Mouse (Mus musculus): Measurements from ENCODE around the gene Nfib. TPM values are rescaled to one million over a fixed set of nuclear protein-coding genes. Genes with fewer than 3 reads are reported as not detected.

Nfib gene
- polyA plus RNA-seq, 1 experiment from 2014 or later, result 263 TPM

DNA sequence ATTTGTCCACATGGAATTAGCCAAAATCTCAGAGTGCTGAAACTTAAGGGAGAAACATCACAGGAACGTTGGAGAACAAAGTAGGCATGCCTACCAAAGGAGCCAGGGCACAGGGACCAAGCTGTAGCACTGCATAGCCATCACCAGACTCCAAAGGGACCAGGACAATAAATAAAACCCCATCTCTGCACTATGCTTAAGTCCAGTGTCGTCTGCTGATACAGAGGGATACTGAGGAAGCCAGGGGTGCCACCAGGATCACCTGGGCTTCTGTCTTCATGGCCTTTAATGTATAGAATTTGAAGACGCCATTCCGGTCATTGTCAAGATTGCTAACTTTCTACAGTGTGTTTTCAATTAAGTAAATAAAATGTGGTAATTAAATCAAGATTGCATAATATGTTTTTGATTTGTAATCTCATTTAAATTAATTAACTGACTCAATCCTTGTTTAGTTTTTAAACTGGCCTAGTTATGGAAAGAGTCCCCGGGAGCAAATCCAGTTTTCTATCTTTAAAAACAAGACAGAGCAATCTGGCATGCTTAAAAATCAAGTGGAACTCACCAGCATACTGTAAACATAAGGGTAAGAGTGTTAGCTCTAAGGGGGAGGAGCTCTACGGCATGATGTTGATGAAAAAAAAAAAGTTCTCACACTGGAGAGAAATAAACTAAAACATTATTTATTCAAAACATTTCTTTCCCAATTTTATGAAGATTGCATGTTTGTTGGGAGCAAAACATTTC, 313.7 kb downstream of the Nfib start:
- no peak overlapping the region for H3K4me2 ChIP-seq (ENCODE audit: low read length)
- H3K9me3 ChIP-seq (ENCODE audit: control insufficient read depth, low read length), result no peaks in the 10 kb centered on the region
- H3K4me1 ChIP-seq (replicated peaks; ENCODE audit: control insufficient read depth, insufficient read depth, low read length), result peaks cover 31% of the 10 kb centered on the region
- ATAC-seq, result peak; percentile 34; the same call in 1 of the 2 replicates
- H3K9ac ChIP-seq (replicated peaks; ENCODE audit: low read depth, low read length), result no peak overlapping the region
- H3K27me3 ChIP-seq (replicated peaks; ENCODE audit: control insufficient read depth, insufficient read depth, low read length), result no peaks in the 10 kb centered on the region
- 0 out of 2 replicates have a peak overlapping the region, but pooled peaks have one; percentile 5 for H3K27ac ChIP-seq (ENCODE audit: low read length)
- H3K36me3 ChIP-seq (ENCODE audit: control insufficient read depth, insufficient read depth), result no peaks in the 10 kb centered on the region
- no peak overlapping the region for H3K4me3 ChIP-seq (replicated peaks; ENCODE audit: low read length)
- 44% methylated on average over 6 of the region's 6 CpGs for WGBS

DNA sequence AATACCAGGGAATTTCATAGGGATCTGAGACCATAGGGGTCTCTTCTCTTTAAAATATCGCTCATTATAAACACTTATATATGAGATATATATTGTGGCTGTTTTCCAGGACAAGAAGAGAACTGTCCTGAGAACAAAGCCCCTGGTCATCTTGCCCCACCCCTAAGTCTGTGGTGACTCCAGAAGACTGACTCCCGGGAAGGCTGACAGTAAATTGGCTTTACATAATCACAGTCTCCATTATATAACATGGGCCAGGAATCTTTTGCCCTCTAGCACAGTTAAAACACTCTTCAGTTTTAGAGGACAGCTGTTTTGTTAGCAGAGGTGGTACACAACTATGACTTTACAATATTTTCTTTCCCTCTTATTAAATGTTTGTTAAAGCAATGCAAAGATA, 315.0 kb downstream of the Nfib start:
- no peak overlapping the region for H3K27ac ChIP-seq (ENCODE audit: low read length)
- WGBS, result 50% methylated on average over 2 of the region's 2 CpGs
- no peak for ATAC-seq
- peaks cover 34% of the 10 kb centered on the region for H3K4me1 ChIP-seq (replicated peaks; ENCODE audit: control insufficient read depth, insufficient read depth, low read length)
- no peak overlapping the region for H3K9ac ChIP-seq (replicated peaks; ENCODE audit: low read depth, low read length)
- no peaks in the 10 kb centered on the region for H3K36me3 ChIP-seq (ENCODE audit: control insufficient read depth, insufficient read depth)
- H3K9me3 ChIP-seq (ENCODE audit: control insufficient read depth, low read length), result no peaks in the 10 kb centered on the region
- no peak overlapping the region for H3K4me3 ChIP-seq (replicated peaks; ENCODE audit: low read length)
- no peak overlapping the region for H3K4me2 ChIP-seq (ENCODE audit: low read length)
- no peaks in the 10 kb centered on the region for H3K27me3 ChIP-seq (replicated peaks; ENCODE audit: control insufficient read depth, insufficient read depth, low read length)

DNA sequence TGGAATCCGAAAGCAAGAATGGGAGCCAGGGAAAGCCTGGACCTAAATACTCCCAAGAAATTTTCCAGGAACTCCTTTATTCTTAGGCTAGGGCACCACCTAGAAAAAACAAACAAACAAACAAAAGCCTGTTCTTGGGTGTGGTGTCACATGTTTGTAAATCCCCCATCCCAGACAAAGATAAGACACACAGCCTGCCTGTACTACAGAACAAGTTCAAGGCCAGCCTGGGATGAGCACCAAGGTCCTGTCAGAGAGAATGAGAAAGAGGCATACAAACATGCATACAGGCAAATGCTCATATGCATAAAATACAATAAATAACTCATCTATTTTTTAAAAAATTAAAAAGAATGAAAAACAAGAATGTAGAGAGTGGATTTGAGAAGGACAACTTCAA, 315.7 kb downstream of the Nfib start:
- Histone ChIP-seq H3K27me3 (replicated peaks; ENCODE audit: control insufficient read depth, insufficient read depth, low read length) (no peaks in the 10 kb centered on the region), H3K4me1 (replicated peaks; ENCODE audit: control insufficient read depth, insufficient read depth, low read length) (peaks cover 40% of the 10 kb centered on the region), H3K9ac (replicated peaks; ENCODE audit: low read depth, low read length) (no peak overlapping the region), H3K4me2 (ENCODE audit: low read length) (no peak overlapping the region), H3K9me3 (ENCODE audit: control insufficient read depth, low read length) (no peaks in the 10 kb centered on the region), H3K4me3 (replicated peaks; ENCODE audit: low read length) (no peak overlapping the region), H3K36me3 (ENCODE audit: control insufficient read depth, insufficient read depth) (no peaks in the 10 kb centered on the region), H3K27ac (ENCODE audit: low read length) (no peak overlapping the region)
- WGBS, result 96% methylated on average over 1 of the region's 1 CpGs
- ATAC-seq, result no peak

DNA sequence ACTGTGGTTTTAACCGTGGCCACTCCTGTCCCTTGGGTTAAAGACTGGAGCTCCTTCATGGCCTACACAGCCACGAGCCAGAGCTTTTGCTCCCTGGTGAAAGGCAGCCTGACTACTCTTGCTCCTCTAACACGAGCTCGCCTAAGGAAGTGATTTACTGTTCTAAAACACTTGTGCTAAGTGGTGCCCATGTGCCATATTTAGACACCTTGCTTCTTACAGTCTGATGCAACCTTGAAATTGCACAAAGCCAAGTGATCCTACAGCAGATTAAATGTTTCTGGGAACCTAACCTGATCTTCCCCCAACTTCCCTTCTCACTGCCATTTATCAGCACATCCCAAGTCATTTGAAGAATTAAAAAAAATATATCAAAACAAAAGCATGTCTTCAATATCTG, 317.9 kb downstream of the Nfib start:
- Histone ChIP-seq H3K4me1 (replicated peaks; ENCODE audit: control insufficient read depth, insufficient read depth, low read length) (peaks cover 47% of the 10 kb centered on the region), H3K9me3 (ENCODE audit: control insufficient read depth, low read length) (no peaks in the 10 kb centered on the region), H3K27me3 (replicated peaks; ENCODE audit: control insufficient read depth, insufficient read depth, low read length) (no peaks in the 10 kb centered on the region), H3K36me3 (ENCODE audit: control insufficient read depth, insufficient read depth) (no peaks in the 10 kb centered on the region), H3K9ac (replicated peaks; ENCODE audit: low read depth, low read length) (no peak overlapping the region), H3K27ac (ENCODE audit: low read length) (no peak overlapping the region), H3K4me3 (replicated peaks; ENCODE audit: low read length) (no peak overlapping the region), H3K4me2 (ENCODE audit: low read length) (no peak overlapping the region)
- no peak for ATAC-seq
- WGBS, result 86% methylated on average over 4 of the region's 4 CpGs

DNA sequence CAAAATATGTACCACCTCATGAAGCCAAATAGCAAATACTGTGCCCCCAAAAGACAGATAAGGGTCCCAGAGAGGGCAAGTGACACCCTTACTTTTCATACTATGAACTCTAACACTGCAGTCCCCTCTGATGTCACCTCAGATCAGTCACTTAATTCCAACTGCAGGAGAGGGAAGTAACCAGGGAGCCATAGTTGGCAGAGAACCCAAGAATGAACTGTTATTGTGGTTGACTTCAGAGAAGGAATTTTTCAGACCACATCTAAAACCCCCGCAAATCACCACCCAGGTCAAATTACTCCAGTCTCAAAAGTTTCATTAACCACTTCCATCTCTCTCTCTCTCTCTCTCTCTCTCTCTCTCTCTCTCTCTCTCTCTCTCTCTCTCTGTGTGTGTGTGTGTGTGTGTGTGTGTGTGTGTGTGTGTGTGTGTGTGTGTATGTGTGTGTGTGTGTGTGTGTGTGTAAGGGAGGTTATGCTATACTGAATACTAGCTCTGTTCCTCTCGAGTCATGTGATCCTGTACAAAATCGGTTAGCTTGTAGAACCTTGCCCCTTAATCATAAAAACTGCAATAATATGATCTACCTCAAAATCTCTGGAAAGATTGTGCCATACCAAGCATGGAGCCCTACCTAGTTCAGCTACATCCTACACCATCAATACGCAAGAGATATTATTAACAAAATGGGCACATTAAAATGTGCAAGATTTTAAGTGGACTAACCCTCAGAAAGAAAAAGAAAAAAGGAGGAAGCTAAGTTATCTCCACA, 319.1 kb downstream of the Nfib start:
- H3K27ac ChIP-seq (ENCODE audit: low read length), result peak overlapping the region; percentile 18
- no peak for ATAC-seq
- H3K4me3 ChIP-seq (replicated peaks; ENCODE audit: low read length), result no peak overlapping the region
- H3K9ac ChIP-seq (replicated peaks; ENCODE audit: low read depth, low read length), result no peak overlapping the region
- H3K36me3 ChIP-seq (ENCODE audit: control insufficient read depth, insufficient read depth), result no peaks in the 10 kb centered on the region
- 74% methylated on average over 4 of the region's 4 CpGs for WGBS
- peaks cover 38% of the 10 kb centered on the region for H3K4me1 ChIP-seq (replicated peaks; ENCODE audit: control insufficient read depth, insufficient read depth, low read length)
- H3K27me3 ChIP-seq (replicated peaks; ENCODE audit: control insufficient read depth, insufficient read depth, low read length), result no peaks in the 10 kb centered on the region
- no peak overlapping the region for H3K4me2 ChIP-seq (ENCODE audit: low read length)
- H3K9me3 ChIP-seq (ENCODE audit: control insufficient read depth, low read length), result no peaks in the 10 kb centered on the region

DNA sequence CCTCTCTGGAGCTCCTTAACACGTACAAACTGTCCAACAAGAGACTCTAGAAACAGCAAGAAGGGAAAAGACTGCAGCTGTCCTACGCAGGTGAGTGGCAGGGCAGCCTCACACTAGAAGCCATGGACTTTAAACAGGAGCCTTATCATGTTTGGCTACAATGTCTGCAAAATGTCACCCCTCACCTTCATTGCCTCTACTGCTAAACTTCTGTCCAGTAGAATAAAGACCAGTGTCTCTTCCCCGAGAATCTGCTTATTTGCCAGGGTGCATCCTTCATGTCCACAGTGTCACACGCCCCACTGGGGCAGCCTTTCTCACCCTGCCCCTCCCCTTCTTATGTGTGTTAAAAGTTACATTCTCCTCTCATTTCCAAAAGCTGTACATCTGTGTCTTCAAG, 319.9 kb downstream of the Nfib start:
- Histone ChIP-seq H3K4me1 (replicated peaks; ENCODE audit: control insufficient read depth, insufficient read depth, low read length) (peaks cover 34% of the 10 kb centered on the region), H3K27ac (ENCODE audit: low read length) (peak overlapping the region; percentile 24; the same call in 1 of the 2 replicates), H3K4me2 (ENCODE audit: low read length) (no peak overlapping the region), H3K9ac (replicated peaks; ENCODE audit: low read depth, low read length) (no peak overlapping the region), H3K36me3 (ENCODE audit: control insufficient read depth, insufficient read depth) (no peaks in the 10 kb centered on the region), H3K4me3 (replicated peaks; ENCODE audit: low read length) (no peak overlapping the region), H3K9me3 (ENCODE audit: control insufficient read depth, low read length) (no peaks in the 10 kb centered on the region), H3K27me3 (replicated peaks; ENCODE audit: control insufficient read depth, insufficient read depth, low read length) (no peaks in the 10 kb centered on the region)
- ATAC-seq, result no peak
- 70% methylated on average over 4 of the region's 4 CpGs for WGBS

DNA sequence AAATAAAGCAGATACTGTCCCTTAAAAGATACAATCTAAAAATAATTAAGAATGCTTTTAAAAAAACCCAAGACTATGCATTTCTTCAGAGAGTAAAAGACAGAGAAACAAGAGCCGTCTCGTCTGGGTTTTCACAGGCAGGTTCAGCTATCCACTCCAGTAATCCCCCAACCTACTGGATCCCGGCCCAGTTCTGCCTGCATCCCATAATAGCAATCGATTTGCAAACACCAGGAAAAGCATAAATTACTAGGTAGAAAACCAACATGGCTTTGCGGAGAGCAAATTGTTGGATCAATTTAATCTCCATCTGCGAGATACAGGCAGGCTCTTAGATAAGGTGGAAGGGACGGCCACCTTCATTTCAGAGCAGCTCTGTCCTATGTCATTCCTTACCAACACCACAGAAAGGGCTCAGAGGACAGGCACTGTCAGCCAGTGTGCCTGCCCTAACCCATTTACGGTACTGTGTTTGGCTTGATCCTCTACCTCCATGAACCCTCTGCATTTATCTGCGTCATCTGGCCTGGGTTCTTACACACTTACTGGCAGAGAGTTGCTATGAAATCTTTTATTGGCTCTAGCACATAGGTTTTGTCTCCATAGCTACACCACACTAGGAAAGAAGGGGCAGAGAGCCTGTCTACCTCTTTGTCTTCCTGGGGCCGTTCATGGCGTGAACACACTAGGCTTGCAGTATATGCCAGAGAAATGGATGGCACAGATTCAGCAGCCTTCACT, 321.4 kb downstream of the Nfib start:
- peak overlapping the region; percentile 87 for H3K27ac ChIP-seq (ENCODE audit: low read length)
- H3K4me3 ChIP-seq (replicated peaks; ENCODE audit: low read length), result no peak overlapping the region
- H3K36me3 ChIP-seq (ENCODE audit: control insufficient read depth, insufficient read depth), result no peaks in the 10 kb centered on the region
- peak; percentile 83 for ATAC-seq
- no peaks in the 10 kb centered on the region for H3K9me3 ChIP-seq (ENCODE audit: control insufficient read depth, low read length)
- H3K4me1 ChIP-seq (replicated peaks; ENCODE audit: control insufficient read depth, insufficient read depth, low read length), result peaks cover 34% of the 10 kb centered on the region
- no peaks in the 10 kb centered on the region for H3K27me3 ChIP-seq (replicated peaks; ENCODE audit: control insufficient read depth, insufficient read depth, low read length)
- H3K4me2 ChIP-seq (ENCODE audit: low read length), result peak overlapping the region; percentile 37
- WGBS, result 17% methylated on average over 11 of the region's 11 CpGs
- H3K9ac ChIP-seq (replicated peaks; ENCODE audit: low read depth, low read length), result peak overlapping the region; percentile 23; the same call in 1 of the 2 replicates

DNA sequence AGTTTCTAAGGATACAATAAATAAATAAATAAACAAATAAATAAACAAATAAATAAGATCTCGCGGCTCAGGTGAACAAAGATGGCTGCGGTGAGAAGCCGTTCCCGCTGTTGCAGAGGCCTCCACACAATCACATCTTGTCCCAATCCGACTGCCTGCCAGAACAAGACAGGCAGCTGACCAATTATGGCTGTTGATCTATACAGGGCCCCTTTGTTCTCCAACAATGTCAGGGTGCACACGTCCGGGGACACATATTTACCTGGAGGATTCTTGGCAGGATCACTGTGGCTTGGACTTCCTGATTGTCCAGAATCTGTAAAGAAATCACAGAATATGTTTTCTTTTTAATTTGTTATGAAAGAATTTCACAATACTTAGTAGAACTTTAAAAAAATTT, 322.2 kb downstream of the Nfib start:
- no peak overlapping the region for H3K4me2 ChIP-seq (ENCODE audit: low read length)
- WGBS, result 29% methylated on average over 8 of the region's 8 CpGs
- no peaks in the 10 kb centered on the region for H3K27me3 ChIP-seq (replicated peaks; ENCODE audit: control insufficient read depth, insufficient read depth, low read length)
- H3K9me3 ChIP-seq (ENCODE audit: control insufficient read depth, low read length), result no peaks in the 10 kb centered on the region
- no peak overlapping the region for H3K9ac ChIP-seq (replicated peaks; ENCODE audit: low read depth, low read length)
- H3K36me3 ChIP-seq (ENCODE audit: control insufficient read depth, insufficient read depth), result no peaks in the 10 kb centered on the region
- no peak overlapping the region for H3K4me3 ChIP-seq (replicated peaks; ENCODE audit: low read length)
- peaks cover 34% of the 10 kb centered on the region for H3K4me1 ChIP-seq (replicated peaks; ENCODE audit: control insufficient read depth, insufficient read depth, low read length)
- peak overlapping the region; percentile 13 for H3K27ac ChIP-seq (ENCODE audit: low read length)
- ATAC-seq, result no peak

DNA sequence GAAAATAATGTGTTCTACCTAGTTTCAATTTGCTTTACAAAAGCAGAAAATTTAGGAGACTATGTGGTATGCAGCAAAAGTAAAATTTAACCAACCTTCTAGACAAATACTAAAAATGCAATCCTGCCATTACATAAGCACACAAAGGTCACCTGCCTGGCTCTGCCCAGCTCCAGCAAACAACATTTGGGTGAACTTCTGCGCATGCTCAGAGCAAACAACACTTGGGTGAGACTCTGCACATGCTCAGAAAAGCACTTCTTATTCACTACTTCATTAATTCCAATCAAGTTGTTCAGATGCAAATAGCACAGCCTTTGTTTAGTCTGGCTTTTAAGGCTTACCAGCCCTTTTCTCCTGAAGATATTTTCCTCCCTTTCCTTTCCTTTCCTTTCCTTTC, 323.8 kb downstream of the Nfib start:
- H3K4me2 ChIP-seq (ENCODE audit: low read length), result no peak overlapping the region
- no peak overlapping the region for H3K27ac ChIP-seq (ENCODE audit: low read length)
- no peak overlapping the region for H3K4me3 ChIP-seq (replicated peaks; ENCODE audit: low read length)
- no peaks in the 10 kb centered on the region for H3K9me3 ChIP-seq (ENCODE audit: control insufficient read depth, low read length)
- H3K9ac ChIP-seq (replicated peaks; ENCODE audit: low read depth, low read length), result no peak overlapping the region
- no peaks in the 10 kb centered on the region for H3K36me3 ChIP-seq (ENCODE audit: control insufficient read depth, insufficient read depth)
- H3K27me3 ChIP-seq (replicated peaks; ENCODE audit: control insufficient read depth, insufficient read depth, low read length), result no peaks in the 10 kb centered on the region
- H3K4me1 ChIP-seq (replicated peaks; ENCODE audit: control insufficient read depth, insufficient read depth, low read length), result peaks cover 28% of the 10 kb centered on the region
- ATAC-seq, result no peak
- 13% methylated on average over 1 of the region's 1 CpGs for WGBS

Data from forebrain, embryonic 16.5 days (tissue).